Comparison of ENCODE assay signal across 21 mouse cellular contexts in the genomic region with DNA sequence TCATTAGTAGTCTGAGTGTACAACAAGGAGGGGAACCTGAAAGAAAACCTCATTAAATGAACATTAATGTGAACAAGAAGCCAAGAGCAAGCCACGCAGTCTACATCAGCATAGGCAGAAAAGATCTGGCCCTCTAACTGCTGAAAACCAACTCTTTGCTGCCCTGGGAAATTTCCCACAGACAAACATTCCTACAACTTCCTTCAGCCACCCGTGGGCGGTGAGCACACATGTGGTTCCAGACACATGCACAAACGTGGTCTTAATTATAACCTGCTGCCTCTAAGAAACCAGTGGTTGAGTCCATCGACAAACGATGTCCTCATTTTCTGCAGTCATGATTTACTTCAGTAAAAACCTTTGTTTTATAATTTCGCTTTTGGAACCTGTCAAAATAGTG.
DNase-seq lines count a peak whose midpoint lies in the region; ATAC-seq and TF ChIP-seq lines count a peak whose summit lies in the region.
"Had no signal": no experiment of that assay in that cellular context is flagged by ENCODE, and none has a peak within 500 bp of the region (broad histone marks: within the 10 kb centered on the region; RNA-seq: fewer than 3 reads in every experiment).

No protein-coding gene starts in this region.

- DNase-seq in 3T3-L1 (ENCODE audit: low read depth, low spot score) (peak; percentile 81), NIH3T3 (ENCODE audit: low read depth) (peak; percentile 56)
- peak; percentile 48 for DNase-seq in limb, embryonic 14.5 days (ENCODE audit: low spot score)
- no peak for DNase-seq in heart, postnatal 25 days (ENCODE audit: low spot score)
- DNase-seq in ovary, postnatal 14 days (ENCODE audit: low spot score): no peak
- DNase-seq: adrenal gland, postnatal 10 days; cerebellum, adult 9-11 months; gastrocnemius, postnatal 25 days; kidney, adult 18-20 months; layer of hippocampus, postnatal 36 days; lung, postnatal 4 days; spleen, adult 18-20 months; thymus, adult 18-20 months had no signal

- no peak overlapping the region for H3K4me3 ChIP-seq in embryonic fibroblast, embryonic 13.5 days (ENCODE audit: insufficient read depth, low read length)
- H3K4me3 ChIP-seq in limb, embryonic 14.5 days (replicated peaks; ENCODE audit: low read length): no peak overlapping the region
- no peak overlapping the region for H3K4me3 ChIP-seq in forebrain, embryonic 15.5 days
- H3K4me3 ChIP-seq: forebrain, embryonic 10.5 days; layer of hippocampus, adult 2 months; liver, embryonic 12.5 days; lung, embryonic 15.5 days had no signal

- no peaks in the 10 kb centered on the region for H3K36me3 ChIP-seq in limb, embryonic 14.5 days (ENCODE audit: control insufficient read depth, insufficient read depth, low read length)
- H3K36me3 ChIP-seq in forebrain, embryonic 15.5 days: no peaks in the 10 kb centered on the region
- H3K36me3 ChIP-seq: forebrain, embryonic 10.5 days; liver, embryonic 12.5 days; lung, embryonic 15.5 days had no signal

- intact Hi-C loops in heart, postnatal 25 days (cut with DNase I): no loop called here

- peak overlapping the region; percentile 28; the same call in 1 of the 2 replicates for H3K4me2 ChIP-seq in limb, embryonic 14.5 days (replicated peaks; ENCODE audit: low read depth, low read length, severe bottlenecking)
- H3K4me2 ChIP-seq in forebrain, embryonic 15.5 days (replicated peaks): no peak overlapping the region
- H3K4me2 ChIP-seq: liver, embryonic 12.5 days; lung, embryonic 15.5 days had no signal

- H3K9ac ChIP-seq in limb, embryonic 14.5 days (ENCODE audit: low read depth, low read length, severe bottlenecking): no peak overlapping the region
- H3K9ac ChIP-seq in forebrain, embryonic 15.5 days (replicated peaks): no peak overlapping the region
- H3K9ac ChIP-seq: liver, embryonic 12.5 days; lung, embryonic 15.5 days had no signal

- TF ChIP-seq POLR2A in embryonic fibroblast, embryonic 13.5 days (IDR thresholded peaks at IDR 0.05; ENCODE audit: low read depth, low read length): no peak
- no peak for TF ChIP-seq POLR2A in limb, embryonic 14.5 days (IDR thresholded peaks at IDR 0.05; ENCODE audit: borderline replicate concordance, extremely low read depth, insufficient read depth, insufficient read length)

- 25% methylated on average over 7 of the region's 7 CpGs for WGBS in limb, embryonic 14.5 days
- 48% methylated on average over 7 of the region's 7 CpGs for WGBS in forebrain, embryonic 15.5 days

- peaks cover 26% of the 10 kb centered on the region for H3K4me1 ChIP-seq in embryonic fibroblast, embryonic 13.5 days (ENCODE audit: control insufficient read depth, insufficient read depth, low read length)
- H3K4me1 ChIP-seq in limb, embryonic 14.5 days (ENCODE audit: control insufficient read depth, insufficient read depth, low read length): peaks cover 49% of the 10 kb centered on the region
- no peaks in the 10 kb centered on the region for H3K4me1 ChIP-seq in forebrain, embryonic 15.5 days
- H3K4me1 ChIP-seq: liver, embryonic 12.5 days; lung, embryonic 15.5 days had no signal

- H3K27ac ChIP-seq in embryonic fibroblast, embryonic 13.5 days (ENCODE audit: insufficient read depth, low read length): peak overlapping the region; percentile 97
- peak overlapping the region; percentile 63 for H3K27ac ChIP-seq in limb, embryonic 14.5 days (replicated peaks; ENCODE audit: low read depth, low read length)
- no peak overlapping the region for H3K27ac ChIP-seq in forebrain, embryonic 15.5 days (replicated peaks)
- H3K27ac ChIP-seq: forebrain, embryonic 10.5 days; kidney, postnatal 0 days; layer of hippocampus, adult 2 months; liver, embryonic 12.5 days; lung, embryonic 15.5 days had no signal

- peak; percentile 58 for ATAC-seq in limb, embryonic 14.5 days (ENCODE audit: low FRiP score, low read depth)
- no peak for ATAC-seq in forebrain, embryonic 15.5 days (replicated peaks)
- ATAC-seq: liver, embryonic 12.5 days; Patski had no signal

- H3K9me3 ChIP-seq in limb, embryonic 14.5 days (ENCODE audit: control insufficient read depth, low read length): no peaks in the 10 kb centered on the region
- no peaks in the 10 kb centered on the region for H3K9me3 ChIP-seq in forebrain, embryonic 15.5 days
- H3K9me3 ChIP-seq: forebrain, embryonic 10.5 days; liver, embryonic 12.5 days; lung, embryonic 15.5 days had no signal

- TF ChIP-seq CTCF in embryonic fibroblast, embryonic 13.5 days (IDR thresholded peaks at IDR 0.05; ENCODE audit: borderline replicate concordance, insufficient read depth, low read length): no peak

- no peaks in the 10 kb centered on the region for H3K27me3 ChIP-seq in limb, embryonic 14.5 days (ENCODE audit: control insufficient read depth, insufficient read depth, low read length)
- no peaks in the 10 kb centered on the region for H3K27me3 ChIP-seq in forebrain, embryonic 15.5 days
- H3K27me3 ChIP-seq: liver, embryonic 12.5 days; lung, embryonic 15.5 days; Patski had no signal

Comparison
In these comparisons a context has a peak if more than half of its experiments do, and no peak if none do; other contexts are left out.
1. DNase-seq: peak in 3T3-L1 (single experiment), NIH3T3 (single experiment) and limb, embryonic 14.5 days (single experiment); none in heart, postnatal 25 days (single experiment) and ovary, postnatal 14 days (single experiment).